Comparison of ENCODE assay signal across 8 mouse cellular contexts in genomic region chr5:38219771-38220307, GRCm38 (mm10). TPM values are rescaled to one million over a fixed set of nuclear protein-coding genes. Genes with fewer than 3 reads are reported as not detected.
A peak's percentile ranks its signal among the peaks of the same experiment; 100 is the strongest.
DNase-seq lines count a peak whose midpoint lies in the region; ATAC-seq and TF ChIP-seq lines count a peak whose summit lies in the region.

No protein-coding gene starts in this region.

- H3K4me1 ChIP-seq in liver, embryonic 16.5 days (ENCODE audit: control insufficient read depth, low read depth, low read length) = peaks cover 16% of the 10 kb centered on the region
- peaks cover 43% of the 10 kb centered on the region for H3K4me1 ChIP-seq in neural tube, embryonic 15.5 days

- no peaks in the 10 kb centered on the region for H3K27me3 ChIP-seq in liver, embryonic 16.5 days (ENCODE audit: control insufficient read depth, insufficient read depth, low read depth, low read length)
- no peaks in the 10 kb centered on the region for H3K27me3 ChIP-seq in neural tube, embryonic 15.5 days (replicated peaks)

- H3K4me3 ChIP-seq in left cerebral cortex, adult 2 months = peak overlapping the region; percentile 87
- peak overlapping the region; percentile 76 for H3K4me3 ChIP-seq in liver, embryonic 16.5 days (ENCODE audit: low read depth, low read length)
- peak overlapping the region; percentile 97 for H3K4me3 ChIP-seq in neural tube, embryonic 15.5 days (replicated peaks)

- H3K36me3 ChIP-seq in liver, embryonic 16.5 days (ENCODE audit: control insufficient read depth, insufficient read depth) = no peaks in the 10 kb centered on the region
- H3K36me3 ChIP-seq in neural tube, embryonic 15.5 days = peaks cover 25% of the 10 kb centered on the region

- intact Hi-C loops in left cerebral cortex, adult 2 months (cut with DNase I) = no loop called here
- intact Hi-C loops in left cerebral cortex, postnatal 4 days (cut with DNase I) = no loop called here

- under 1% methylated on average over 30 of the region's 35 CpGs for WGBS in liver, embryonic 16.5 days (ENCODE audit: insufficient replicate concordance)
- WGBS in neural tube, embryonic 15.5 days = under 1% methylated on average over 28 of the region's 35 CpGs

- H3K9ac ChIP-seq in liver, embryonic 16.5 days (ENCODE audit: low read depth, low read length) = peak overlapping the region; percentile 83
- H3K9ac ChIP-seq in neural tube, embryonic 15.5 days (replicated peaks) = peak overlapping the region; percentile 85

- peak overlapping the region; percentile 93 for H3K4me2 ChIP-seq in liver, embryonic 16.5 days (ENCODE audit: low read depth, low read length)
- H3K4me2 ChIP-seq in neural tube, embryonic 15.5 days = peak overlapping the region; percentile 90

- H3K9me3 ChIP-seq in liver, embryonic 16.5 days (replicated peaks; ENCODE audit: control insufficient read depth, low read length) = no peaks in the 10 kb centered on the region
- no peaks in the 10 kb centered on the region for H3K9me3 ChIP-seq in neural tube, embryonic 15.5 days (replicated peaks)

- no peak; the same call in 1 of the 2 replicates for ATAC-seq in liver, embryonic 16.5 days (ENCODE audit: low read depth)
- peak; percentile 82 for ATAC-seq in neural tube, embryonic 15.5 days (ENCODE audit: low FRiP score)

- DNase-seq in left cerebral cortex, adult 2 months (ENCODE audit: extremely low spot score in 1 of 2, low spot score in 2 of 2) = peak; percentile 44 to 53
- no peak for DNase-seq in left cerebral cortex, postnatal 4 days
- DNase-seq in c-Kit-positive CD71-negative TER-119-negative erythroid progenitor cells, embryonic 14.5 days (ENCODE audit: low read depth) = peak; percentile 33
- peak; percentile 37 to 47 for DNase-seq in frontal cortex, postnatal 10 days (ENCODE audit: low spot score in 2 of 2)
- no peak for DNase-seq in adrenal gland, postnatal 14 days
- DNase-seq in cerebellum, postnatal 10 days = no peak

- H3K27ac ChIP-seq in left cerebral cortex, adult 2 months = peak overlapping the region; percentile 77
- peak overlapping the region; percentile 43 for H3K27ac ChIP-seq in liver, embryonic 16.5 days (ENCODE audit: low read length)
- peak overlapping the region; percentile 90 for H3K27ac ChIP-seq in neural tube, embryonic 15.5 days (replicated peaks)

- TF ChIP-seq CTCF in left cerebral cortex, adult 2 months (IDR thresholded peaks at IDR 0.05) = no peak

RNA-seq across cellular contexts. Expression of gene Zbtb49, which starts 0.4 kb away (rescaled TPM):
- total RNA-seq in left cerebral cortex, adult 2 months (2021) = 10 to 100 TPM; 21.1 to 22.9 TPM
- 10 to 100 TPM; 25.1 to 27.2 TPM for total RNA-seq in left cerebral cortex, postnatal 4 days (2021)
- polyA plus RNA-seq in liver, embryonic 16.5 days (2015; fragmentation: Nextera tagmentation; extraction: Ambion mirVana) = 2.6 and 3.0 TPM in 2 replicates
- 15.0 and 16.2 TPM in 2 replicates for polyA plus RNA-seq in neural tube, embryonic 15.5 days (2015; fragmentation: Nextera tagmentation; extraction: Ambion mirVana)
- total RNA-seq in adrenal gland, postnatal 14 days (2021) = 9.4 and 10.3 TPM in 2 replicates

RNA-seq across cellular contexts. Expression of gene Lyar, which starts 0.4 kb away (rescaled TPM):
- total RNA-seq in left cerebral cortex, adult 2 months (2021) = 10 to 100 TPM; 10.7 to 12.1 TPM
- total RNA-seq in left cerebral cortex, postnatal 4 days (2021) = 10 to 100 TPM; 18.0 to 23.2 TPM
- 35.2 and 39.8 TPM in 2 replicates for polyA plus RNA-seq in liver, embryonic 16.5 days (2015; fragmentation: Nextera tagmentation; extraction: Ambion mirVana)
- 38.7 and 54.4 TPM in 2 replicates for polyA plus RNA-seq in neural tube, embryonic 15.5 days (2015; fragmentation: Nextera tagmentation; extraction: Ambion mirVana)
- 26.5 and 27.3 TPM in 2 replicates for total RNA-seq in adrenal gland, postnatal 14 days (2021)

RNA-seq across cellular contexts. Expression of gene Tmem128, which starts 40.1 kb away (rescaled TPM):
- 10 to 100 TPM; 30.1 to 34.1 TPM for total RNA-seq in left cerebral cortex, adult 2 months (2021)
- 10 to 100 TPM; 40.1 to 41.0 TPM for total RNA-seq in left cerebral cortex, postnatal 4 days (2021)
- 35.4 and 41.3 TPM in 2 replicates for polyA plus RNA-seq in liver, embryonic 16.5 days (2015; fragmentation: Nextera tagmentation; extraction: Ambion mirVana)
- polyA plus RNA-seq in neural tube, embryonic 15.5 days (2015; fragmentation: Nextera tagmentation; extraction: Ambion mirVana) = 96.4 and 100 TPM in 2 replicates
- total RNA-seq in adrenal gland, postnatal 14 days (2021) = 42.6 and 46.3 TPM in 2 replicates

RNA-seq across cellular contexts. Expression of gene Otop1, which starts 55.9 kb away (rescaled TPM):
- total RNA-seq in left cerebral cortex, adult 2 months (2021) = not detected
- not detected for total RNA-seq in left cerebral cortex, postnatal 4 days (2021)
- not detected in 2 replicates for polyA plus RNA-seq in liver, embryonic 16.5 days (2015; fragmentation: Nextera tagmentation; extraction: Ambion mirVana)
- 0.05 TPM in 1 of 2 replicates, not detected in the other for polyA plus RNA-seq in neural tube, embryonic 15.5 days (2015; fragmentation: Nextera tagmentation; extraction: Ambion mirVana)
- 39.1 and 52.7 TPM in 2 replicates for total RNA-seq in adrenal gland, postnatal 14 days (2021)

Comparison
In these comparisons a context has a peak if more than half of its experiments do, and no peak if none do; other contexts are left out.
1. DNase-seq: peak in left cerebral cortex, adult 2 months (2 of 2), c-Kit-positive CD71-negative TER-119-negative erythroid progenitor cells, embryonic 14.5 days (single experiment) and frontal cortex, postnatal 10 days (2 of 2); none in left cerebral cortex, postnatal 4 days (single experiment), adrenal gland, postnatal 14 days (single experiment) and cerebellum, postnatal 10 days (0 of 2).
2. Peak in every context shown above with its lines, with median percentiles within 50 percentile points of each other: H3K27ac ChIP-seq and H3K4me3 ChIP-seq.